Mouse (Mus musculus) brain, embryonic 14.5 days (tissue): ENCODE measurements around the gene Cux2. TPM values are rescaled to one million over a fixed set of nuclear protein-coding genes. Genes with fewer than 3 reads are reported as not detected.

Experiments used
- DNase-seq: peaks from one replicate; pipeline ENCODE4 v3.0.0-alpha.2; 2011; ENCODE audit warnings: low read depth
- CTCF ChIP-seq: fragments of 200-500 bp; IDR thresholded peaks from 2 replicates; pipeline ENCODE4 v1.5.1; 2012; ENCODE audit warnings: inconsistent platforms, mild to moderate bottlenecking, moderate library complexity, borderline replicate concordance; ENCODE audit not compliant: insufficient read depth, insufficient read length; ENCODE audit errors: extremely low read depth
- POLR2A ChIP-seq: fragments of 200-500 bp; IDR thresholded peaks from 2 replicates; pipeline ENCODE4 v1.6.1; 2012; ENCODE audit warnings: mild to moderate bottlenecking, inconsistent platforms, borderline replicate concordance; ENCODE audit not compliant: poor library complexity, insufficient read depth, insufficient read length, severe bottlenecking; ENCODE audit errors: extremely low read depth
- polyA plus RNA-seq: library from polyadenylated mRNA; depleted of rRNA; stranded (reverse); fragments of >200 nt; gene quantifications from 2 replicates; pipeline ENCODE4 v1.2.3, GENCODE M21; 2012

Cux2 gene
- polyA plus RNA-seq, 1 experiment = 52.6 TPM

DNA sequence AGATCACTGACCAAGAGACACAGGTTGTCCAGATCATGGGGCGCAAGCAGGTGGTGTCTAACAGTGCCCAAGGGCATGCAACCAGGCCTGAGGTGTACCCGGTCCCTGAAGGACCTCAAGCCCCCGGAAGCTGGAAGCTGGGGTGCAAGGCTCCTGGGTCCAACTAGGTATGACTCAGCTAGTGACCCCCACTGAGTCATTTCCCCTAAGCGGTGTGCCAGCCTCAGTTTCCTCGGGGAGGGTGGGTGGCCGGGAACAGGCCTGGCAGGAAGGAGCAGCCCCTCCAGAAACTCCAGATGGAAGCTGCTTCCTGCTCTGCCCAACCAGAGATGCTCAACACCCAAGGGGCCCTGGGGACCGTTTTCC lies 215.7 kb downstream of the Cux2 start:
- no peak for DNase-seq
- no peak for TF ChIP-seq POLR2A

- DNase-seq = no peak
- TF ChIP-seq CTCF (no peak), POLR2A (no peak)
Observed at GRCm38 (mm10) chr5:121833572-121834240, 216.2 kb downstream of the Cux2 start.

DNA sequence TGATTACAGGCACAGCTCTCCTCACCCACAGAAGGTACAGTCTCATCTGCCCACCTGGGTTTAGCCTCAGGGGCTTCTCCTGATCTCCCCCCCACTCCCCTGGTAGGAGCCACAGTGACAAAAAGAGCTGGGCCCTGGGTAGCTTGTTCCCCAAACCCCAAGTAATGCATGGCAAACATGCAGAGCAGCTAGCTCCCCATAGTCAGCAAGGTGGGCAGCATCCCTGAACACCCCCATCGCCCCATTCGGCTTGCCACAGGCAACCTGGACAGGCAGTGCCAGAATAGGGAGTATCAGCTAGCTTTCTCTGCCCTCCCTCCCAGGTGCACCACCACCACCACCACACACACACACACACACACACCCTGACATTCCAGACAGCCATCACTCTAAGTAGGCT lies 216.7 kb downstream of the Cux2 start:
- TF ChIP-seq POLR2A = no peak
- no peak for TF ChIP-seq CTCF
- DNase-seq = no peak

GRCm38 (mm10) chr5:121832376-121833155 lies 217.3 kb downstream of the Cux2 start:
- no peak for DNase-seq
- TF ChIP-seq CTCF = no peak
- no peak for TF ChIP-seq POLR2A

GRCm38 (mm10) chr5:121831002-121831601 lies 218.8 kb downstream of the Cux2 start:
- DNase-seq = no peak
- TF ChIP-seq POLR2A = no peak
- TF ChIP-seq CTCF = no peak

DNA sequence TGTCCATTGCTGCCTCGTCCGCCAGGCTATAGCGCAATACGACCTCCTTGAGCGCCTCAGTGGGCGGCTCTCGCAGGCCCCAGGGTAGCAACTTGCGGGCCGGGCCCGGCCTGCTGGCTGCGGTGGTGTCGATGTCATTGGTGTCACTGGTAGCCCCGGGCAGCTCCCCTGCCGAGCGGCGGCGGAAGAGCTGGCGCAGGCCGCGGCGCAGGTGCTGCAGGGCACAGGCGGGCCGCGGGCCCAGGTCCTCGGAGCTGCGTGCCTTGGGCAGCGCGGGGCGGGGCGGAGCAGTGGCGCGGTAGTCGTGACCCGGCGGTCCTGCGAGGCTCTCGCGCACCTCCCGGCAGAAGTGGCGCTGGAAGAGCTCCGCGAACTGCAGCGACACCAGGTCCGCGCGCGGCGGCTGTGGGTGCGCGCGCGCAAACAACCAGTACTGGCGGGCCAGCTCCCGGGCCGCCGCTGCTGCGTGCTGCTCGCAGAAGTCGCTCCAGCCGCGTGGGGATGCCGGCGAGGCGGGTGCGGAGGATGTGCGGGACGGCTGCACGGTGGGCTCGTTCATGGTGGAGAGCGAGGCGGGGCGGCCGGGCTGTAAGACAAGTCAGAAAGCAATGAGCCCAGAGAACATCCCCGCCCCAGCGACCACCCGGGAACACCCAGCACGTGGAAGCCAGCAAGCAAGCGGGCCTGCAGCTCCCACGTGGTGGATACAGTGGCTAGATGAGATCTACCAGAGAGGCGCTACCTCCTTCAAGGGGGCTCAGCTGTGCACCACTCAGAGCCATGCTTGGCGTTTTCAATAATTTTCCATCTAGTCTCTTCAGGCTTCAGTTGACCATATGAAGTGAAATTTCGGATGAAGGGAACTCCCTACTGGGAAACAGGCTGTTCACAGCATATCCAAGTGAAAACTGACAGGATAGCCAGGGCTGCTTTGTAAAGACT lies 221.1 kb downstream of the Cux2 start:
- DNase-seq = peak; percentile 72
- TF ChIP-seq POLR2A (no peak), CTCF (0 out of 2 replicates have a peak, but pooled peaks have one; percentile 0)

GRCm38 (mm10) chr5:121827876-121828275 lies 222.0 kb downstream of the Cux2 start:
- DNase-seq = peak; percentile 76

DNA sequence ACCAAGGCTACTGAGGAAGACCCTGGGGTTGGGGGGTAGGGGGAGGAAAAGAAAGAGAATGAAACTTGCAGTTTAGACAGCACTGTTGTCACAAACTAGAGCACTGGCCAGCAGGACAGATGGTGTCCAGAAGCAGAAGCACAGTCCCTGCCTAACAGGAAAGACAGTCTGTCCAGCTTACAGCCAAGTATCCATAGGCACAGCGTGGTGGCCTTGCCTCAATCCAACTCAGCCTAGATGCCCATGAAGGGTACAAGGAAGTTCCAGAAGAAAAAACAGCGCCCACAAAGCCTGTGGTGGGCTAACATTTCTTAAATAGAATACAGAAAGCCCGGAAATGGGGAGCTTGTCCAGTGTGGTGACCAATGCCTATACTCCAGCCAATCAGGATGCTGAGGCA lies 224.3 kb downstream of the Cux2 start:
- no peak for TF ChIP-seq POLR2A
- no peak for TF ChIP-seq CTCF

More at GRCm38 (mm10) chr5:121827876-121828275, 222.0 kb downstream of the Cux2 start:
- TF ChIP-seq CTCF (no peak), POLR2A (no peak)

GRCm38 (mm10) chr5:121824121-121824520 lies 225.8 kb downstream of the Cux2 start:
- DNase-seq = no peak
- TF ChIP-seq POLR2A (no peak), CTCF (no peak)

More for the DNA sequence above, 224.3 kb downstream of the Cux2 start:
- DNase-seq = no peak

GRCm38 (mm10) chr5:121823668-121824067 lies 226.2 kb downstream of the Cux2 start:
- no peak for DNase-seq
- TF ChIP-seq CTCF (no peak), POLR2A (no peak)

DNA sequence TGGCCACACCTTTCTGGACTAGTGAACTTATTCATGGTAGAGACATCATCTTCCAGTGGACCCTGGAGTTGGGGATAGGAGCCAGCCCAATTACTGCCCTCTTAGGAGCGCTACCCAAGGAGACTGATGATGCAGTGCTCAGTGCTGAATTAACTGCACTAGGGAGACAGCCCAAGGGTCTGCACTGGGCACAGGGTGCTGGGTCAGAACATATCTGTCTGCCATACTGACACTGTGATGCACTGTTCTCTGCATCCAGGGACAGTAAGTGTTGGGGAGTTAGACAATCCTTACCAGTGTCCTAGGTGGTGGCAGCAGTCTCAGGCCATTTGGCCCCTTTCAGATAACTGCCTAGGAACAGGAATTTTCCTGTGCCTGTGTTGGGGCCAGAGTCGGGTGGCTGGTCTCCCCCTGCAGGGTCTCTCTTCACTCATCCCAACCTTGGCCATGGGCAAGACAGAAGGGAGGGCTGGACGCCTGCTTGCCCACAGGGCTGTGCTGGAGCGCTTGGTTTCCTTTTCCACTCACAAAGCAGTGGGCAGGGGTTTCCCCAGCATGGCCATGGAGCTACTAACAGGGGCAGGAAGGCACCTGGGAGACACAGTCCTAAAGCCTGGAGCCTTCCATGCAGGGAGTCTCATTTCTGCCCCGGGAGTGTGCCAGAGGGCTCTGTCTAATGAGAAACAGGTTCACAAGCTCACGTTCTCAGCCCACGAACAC lies 227.0 kb downstream of the Cux2 start:
- no peak for TF ChIP-seq CTCF
- TF ChIP-seq POLR2A = no peak

DNA sequence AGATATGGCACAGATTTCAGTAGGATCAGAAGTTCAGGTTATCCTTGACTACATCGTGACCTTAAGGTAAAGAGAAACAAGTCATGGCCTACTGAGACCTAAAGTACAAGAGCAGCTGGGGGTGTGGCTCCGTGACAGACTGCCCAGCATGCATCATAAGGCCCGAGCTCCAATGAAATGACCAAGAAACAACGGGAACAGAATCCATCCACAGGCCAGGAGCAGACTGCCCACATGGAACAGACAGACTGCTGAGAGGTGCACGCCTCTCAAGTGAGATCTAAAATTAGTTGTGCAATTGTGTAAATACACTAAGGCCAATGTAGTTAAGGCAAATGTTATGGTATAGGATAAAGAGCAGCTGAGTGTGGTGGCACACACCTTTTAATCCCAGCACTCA lies 228.3 kb downstream of the Cux2 start:
- no peak for DNase-seq
- TF ChIP-seq POLR2A (no peak), CTCF (no peak)

More for the DNA sequence above, 227.0 kb downstream of the Cux2 start:
- no peak for DNase-seq
